ENCODE assay signal across 9 mouse cellular contexts in the genomic region with DNA sequence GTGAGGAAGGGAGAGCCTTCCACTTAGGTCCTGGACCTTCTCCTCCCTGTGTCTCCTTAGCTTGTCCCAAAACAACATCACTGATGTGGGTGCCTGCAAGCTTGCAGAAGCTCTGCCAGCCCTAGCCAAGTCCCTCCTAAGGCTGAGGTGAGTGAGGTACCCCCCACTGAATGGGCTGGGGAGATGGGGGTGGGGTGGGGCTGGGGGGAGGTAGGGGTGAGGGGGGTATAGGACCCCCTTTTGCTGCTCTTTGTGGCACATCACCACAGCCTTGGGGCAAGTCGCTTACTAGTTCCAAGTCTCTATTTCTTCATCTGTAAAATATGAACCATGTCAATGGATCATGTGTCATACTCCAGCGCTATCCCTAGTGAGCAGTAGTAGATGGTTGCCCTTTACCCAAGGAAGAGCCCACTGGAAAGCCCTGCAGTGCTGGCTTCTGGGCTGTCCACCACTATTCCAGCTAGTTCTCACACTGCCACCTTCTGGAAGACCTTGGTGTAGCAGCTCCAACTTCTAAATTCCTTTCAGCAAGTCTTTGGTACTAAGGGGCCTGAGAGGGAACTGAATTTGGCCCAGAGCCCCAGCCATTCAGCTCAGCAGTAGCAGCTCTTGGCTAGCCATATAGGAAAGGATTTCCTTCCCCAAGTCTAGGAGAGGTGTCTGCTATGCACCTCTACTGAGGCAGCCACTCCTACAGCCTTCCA. TPM values are rescaled to one million over a fixed set of nuclear protein-coding genes. Genes with fewer than 3 reads are reported as not detected.
DNase-seq lines count a peak whose midpoint lies in the region; ATAC-seq lines count a peak whose summit lies in the region.
"Had no signal": no experiment of that assay in that cellular context is flagged by ENCODE, and none has a peak within 500 bp of the region (broad histone marks: within the 10 kb centered on the region; RNA-seq: fewer than 3 reads in every experiment).

No protein-coding gene starts in this region.

- peaks cover 11% of the 10 kb centered on the region for H3K4me1 ChIP-seq in limb, embryonic 12.5 days (replicated peaks)
- no peaks in the 10 kb centered on the region for H3K4me1 ChIP-seq in stomach, embryonic 15.5 days

- no peak overlapping the region for H3K27ac ChIP-seq in limb, embryonic 12.5 days
- no peak overlapping the region for H3K27ac ChIP-seq in stomach, embryonic 15.5 days
- H3K27ac ChIP-seq: embryonic facial prominence, embryonic 13.5 days had no signal

- no peaks in the 10 kb centered on the region for H3K36me3 ChIP-seq in limb, embryonic 12.5 days
- no peaks in the 10 kb centered on the region for H3K36me3 ChIP-seq in stomach, embryonic 15.5 days
- H3K36me3 ChIP-seq: embryonic facial prominence, embryonic 13.5 days had no signal

- DNase-seq in 3134 (ENCODE audit: extremely low read depth, insufficient read length, low spot score) (peak; percentile 39), WW6 (ENCODE audit: low read depth, low spot score) (peak; percentile 18)
- DNase-seq in embryo, embryonic 10.5 days (ENCODE audit: low spot score), result peak; percentile 92
- peak; percentile 56 for DNase-seq in kidney, adult 11 months

- no peaks in the 10 kb centered on the region for H3K9me3 ChIP-seq in limb, embryonic 12.5 days
- no peaks in the 10 kb centered on the region for H3K9me3 ChIP-seq in stomach, embryonic 15.5 days
- H3K9me3 ChIP-seq: embryonic facial prominence, embryonic 13.5 days had no signal

- 44% methylated on average over 2 of the region's 2 CpGs for WGBS in limb, embryonic 12.5 days
- 42% methylated on average over 2 of the region's 2 CpGs for WGBS in stomach, embryonic 15.5 days

- peak; percentile 77 for ATAC-seq in granulocyte monocyte progenitor cell, adult 5-6 weeks (replicated peaks; ENCODE audit: poor library complexity, severe bottlenecking)
- peak; percentile 77 for ATAC-seq in limb, embryonic 12.5 days (ENCODE audit: insufficient number of reproducible peaks, insufficient read depth, low FRiP score, low TSS enrichment, low read depth)
- ATAC-seq in monocyte, adult 5-6 weeks (replicated peaks; ENCODE audit: insufficient number of reproducible peaks, low FRiP score, low TSS enrichment, poor library complexity, severe bottlenecking), result peak; percentile 62
- ATAC-seq in stomach, embryonic 15.5 days (ENCODE audit: insufficient read depth, low FRiP score, low read depth), result 0 out of 2 replicates have a peak, but pooled peaks have one; percentile 37

- H3K9ac ChIP-seq in limb, embryonic 12.5 days (replicated peaks), result no peak overlapping the region
- H3K9ac ChIP-seq in stomach, embryonic 15.5 days, result no peak overlapping the region
- H3K9ac ChIP-seq: embryonic facial prominence, embryonic 13.5 days had no signal

- no peak overlapping the region for H3K4me2 ChIP-seq in limb, embryonic 12.5 days
- H3K4me2 ChIP-seq in stomach, embryonic 15.5 days, result no peak overlapping the region
- H3K4me2 ChIP-seq: embryonic facial prominence, embryonic 13.5 days had no signal

- no peak overlapping the region for H3K4me3 ChIP-seq in limb, embryonic 12.5 days (replicated peaks)
- no peak overlapping the region for H3K4me3 ChIP-seq in stomach, embryonic 15.5 days (replicated peaks)
- H3K4me3 ChIP-seq: embryonic facial prominence, embryonic 13.5 days had no signal

- no peaks in the 10 kb centered on the region for H3K27me3 ChIP-seq in limb, embryonic 12.5 days
- no peaks in the 10 kb centered on the region for H3K27me3 ChIP-seq in stomach, embryonic 15.5 days (replicated peaks)
- H3K27me3 ChIP-seq: embryonic facial prominence, embryonic 13.5 days had no signal

RNA-seq across cellular contexts. Expression of a gene that starts 21.8 kb away (rescaled TPM):
- total RNA-seq in granulocyte monocyte progenitor cell, adult 5-6 weeks (2014; fragmentation: Nextera tagmentation), result 4.9 and 7.5 TPM in 2 replicates
- 3.1 and 7.5 TPM in 2 replicates for total RNA-seq in granulocyte monocyte progenitor cell, adult 5-6 weeks (2017)
- 34.0 and 34.3 TPM in 2 replicates for polyA plus RNA-seq in limb, embryonic 12.5 days (2016; fragmentation: Nextera tagmentation; extraction: Ambion mirVana)
- 4.7 to 11.4 TPM (median 10.3 TPM) in 3 replicates for total RNA-seq in monocyte, adult 5-6 weeks (2017)
- 19.3 and 22.2 TPM in 2 replicates for polyA plus RNA-seq in stomach, embryonic 15.5 days (2015; fragmentation: Nextera tagmentation; extraction: Ambion mirVana)

RNA-seq across cellular contexts. Expression of a gene that starts 24.1 kb away (rescaled TPM):
- total RNA-seq in granulocyte monocyte progenitor cell, adult 5-6 weeks (2014; fragmentation: Nextera tagmentation), result 14.3 and 17.9 TPM in 2 replicates
- total RNA-seq in granulocyte monocyte progenitor cell, adult 5-6 weeks (2017), result 15.2 and 19.6 TPM in 2 replicates
- 34.6 and 40.6 TPM in 2 replicates for polyA plus RNA-seq in limb, embryonic 12.5 days (2016; fragmentation: Nextera tagmentation; extraction: Ambion mirVana)
- 14.0 to 27.1 TPM (median 19.1 TPM) in 3 replicates for total RNA-seq in monocyte, adult 5-6 weeks (2017)
- polyA plus RNA-seq in stomach, embryonic 15.5 days (2015; fragmentation: Nextera tagmentation; extraction: Ambion mirVana), result 31.0 and 31.5 TPM in 2 replicates

RNA-seq across cellular contexts. Expression of a gene that starts 41.2 kb away (rescaled TPM):
- 2.3 TPM in 1 of 2 replicates, not detected in the other for total RNA-seq in granulocyte monocyte progenitor cell, adult 5-6 weeks (2014; fragmentation: Nextera tagmentation)
- 0.09 and 0.52 TPM in 2 replicates for total RNA-seq in granulocyte monocyte progenitor cell, adult 5-6 weeks (2017)
- polyA plus RNA-seq in limb, embryonic 12.5 days (2016; fragmentation: Nextera tagmentation; extraction: Ambion mirVana), result 0.36 and 0.38 TPM in 2 replicates
- total RNA-seq in monocyte, adult 5-6 weeks (2017), result 8.5 to 13.2 TPM (median 12.3 TPM) in 3 replicates
- polyA plus RNA-seq in stomach, embryonic 15.5 days (2015; fragmentation: Nextera tagmentation; extraction: Ambion mirVana), result 0.24 and 0.40 TPM in 2 replicates

Comparison
In these comparisons a context has a peak if more than half of its experiments do, and no peak if none do; other contexts are left out.
1. DNase-seq: peak in every context shown above with its lines; median percentile 92 in embryo, embryonic 10.5 days; 56 in kidney, adult 11 months; 39 in 3134; 18 in WW6.